Mouse (Mus musculus) adrenal gland, adult 8-10 months (tissue): Measurements from ENCODE around the gene Cldn12. TPM values are rescaled to one million over a fixed set of nuclear protein-coding genes. Genes with fewer than 3 reads are reported as not detected.
A peak's percentile ranks its signal among the peaks of the same experiment; 100 is the strongest.

Experiments
- DNase-seq: peaks from one replicate; pipeline ENCODE4 v3.0.0; 2022
- total RNA-seq, 4 experiments: library from RNA; stranded (reverse); gene quantifications; 2 replicates each; pipeline ENCODE4 v1.2.4; 2022

Gene Cldn12
- 10 to 100 TPM; 22.1 to 24.2 (median 23.4) TPM for total RNA-seq

DNA sequence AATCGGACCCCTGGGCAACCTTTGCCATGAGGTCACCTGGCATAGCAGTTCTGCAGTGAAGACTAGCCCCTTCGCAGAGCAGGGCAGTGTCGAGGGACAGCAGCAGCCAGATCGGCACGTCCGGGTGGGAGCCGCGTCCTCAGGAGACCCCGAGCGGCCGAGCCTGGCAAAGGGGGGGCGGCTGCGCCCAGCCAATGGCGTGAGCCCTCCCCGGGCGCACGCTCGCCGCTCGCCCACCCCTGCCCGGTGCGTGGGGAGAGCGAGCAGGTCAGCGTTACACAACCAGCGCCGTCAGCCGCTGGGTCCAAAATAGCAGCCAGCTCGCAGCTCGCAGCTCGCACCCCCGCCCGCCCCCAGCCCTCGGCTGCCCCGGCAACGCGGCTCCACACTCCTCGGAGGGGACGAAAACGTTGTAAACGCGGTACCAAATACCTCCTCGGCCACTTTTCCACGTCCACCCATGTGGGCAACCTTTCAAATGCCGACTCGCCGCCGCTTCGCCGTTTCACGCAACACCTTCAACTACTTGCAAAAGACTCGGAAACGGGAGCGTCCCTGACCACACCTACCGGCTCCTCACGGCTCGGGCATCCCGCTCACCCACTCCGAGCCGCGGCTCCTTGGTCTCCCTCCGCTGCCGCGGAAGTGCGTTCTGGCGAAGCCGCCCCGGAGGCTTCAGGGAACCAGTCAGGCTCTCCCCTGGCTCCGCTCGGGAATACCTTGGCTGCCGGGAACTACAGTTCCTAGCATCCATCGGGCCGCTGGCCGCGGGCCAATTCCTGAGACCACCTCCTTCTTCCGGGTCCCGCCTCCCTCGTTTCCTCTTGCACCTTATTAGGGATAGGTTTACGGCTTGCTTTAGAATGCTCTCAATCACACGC, at the start of gene Cldn12:
Gene Cldn12 (minus strand): TSS at position 763 of the 881 bp plus-strand sequence.
- DNase-seq = peak; percentile 95

DNA sequence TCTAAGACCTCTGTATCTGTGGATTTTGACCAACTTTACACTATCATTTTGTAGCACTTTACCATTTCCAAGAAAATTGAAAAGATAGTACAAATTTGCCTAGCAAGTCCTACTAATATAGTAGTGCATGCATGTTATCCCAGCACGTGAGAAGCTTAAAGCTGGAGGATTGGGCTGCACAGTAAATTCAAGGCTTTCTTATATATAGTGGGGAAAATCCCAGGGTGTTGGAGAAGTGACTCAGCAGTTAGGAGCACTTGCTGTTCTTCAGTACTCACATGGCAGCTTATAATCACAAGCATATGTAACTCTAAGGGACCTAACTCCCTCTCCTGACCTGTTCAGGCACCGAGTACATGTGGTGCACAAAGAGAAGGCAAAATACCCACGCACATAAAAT, 47.7 kb upstream of the Cldn12 start:
- DNase-seq = no peak

- DNase-seq = no peak
Observed at GRCm38 (mm10) chr5:5561041-5561706, 46.4 kb upstream of the Cldn12 start.

DNA sequence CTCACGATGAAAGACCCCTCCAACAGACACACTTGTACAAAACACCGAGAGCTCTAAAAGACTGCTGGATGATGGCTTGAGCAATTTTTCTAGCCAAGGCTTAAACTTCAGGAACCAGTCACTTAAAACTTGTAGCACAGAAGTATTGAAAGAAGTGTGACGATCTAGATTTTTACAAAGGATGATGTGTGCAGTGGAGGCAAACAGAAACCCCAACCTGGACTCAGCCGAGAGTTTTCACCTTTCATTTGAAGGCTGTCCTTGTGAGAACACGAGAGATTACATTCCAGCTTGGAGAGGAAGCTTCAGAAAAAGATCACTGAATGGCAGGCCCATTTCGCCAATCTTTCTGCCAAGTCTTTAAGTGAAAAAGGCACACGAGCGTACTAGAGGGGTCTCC, 45.0 kb upstream of the Cldn12 start:
- DNase-seq = no peak

- peak; percentile 87 for DNase-seq
Observed at GRCm38 (mm10) chr5:5559079-5559740, 44.5 kb upstream of the Cldn12 start, which contains the start of gene Gtpbp10. Gtpbp10 (minus strand) TSS chr5:5559538.

GRCm38 (mm10) chr5:5551110-5551509, 36.4 kb upstream of the Cldn12 start:
- no peak for DNase-seq

DNA sequence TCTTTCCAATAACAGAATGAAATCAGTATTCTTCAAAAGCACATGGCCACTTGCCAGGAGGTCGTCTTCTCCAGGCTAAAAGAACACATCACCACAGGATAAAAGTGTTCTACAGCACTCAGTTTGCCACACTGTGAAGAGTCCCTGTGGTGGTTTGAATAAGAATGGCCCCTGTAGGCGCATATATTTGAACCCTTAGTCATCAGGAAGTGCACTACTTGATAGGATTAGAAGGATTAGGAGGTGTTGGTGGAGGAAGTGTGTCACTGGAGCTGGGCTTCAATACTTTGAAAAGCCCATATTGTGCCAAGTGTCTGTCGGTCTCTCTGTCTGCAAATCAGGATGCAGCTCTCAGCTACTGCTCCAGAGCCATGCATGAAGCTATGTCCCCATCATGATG, 25.6 kb upstream of the Cldn12 start:
- no peak for DNase-seq

- no peak for DNase-seq
Observed at GRCm38 (mm10) chr5:5539771-5540170, 25.0 kb upstream of the Cldn12 start.

DNA sequence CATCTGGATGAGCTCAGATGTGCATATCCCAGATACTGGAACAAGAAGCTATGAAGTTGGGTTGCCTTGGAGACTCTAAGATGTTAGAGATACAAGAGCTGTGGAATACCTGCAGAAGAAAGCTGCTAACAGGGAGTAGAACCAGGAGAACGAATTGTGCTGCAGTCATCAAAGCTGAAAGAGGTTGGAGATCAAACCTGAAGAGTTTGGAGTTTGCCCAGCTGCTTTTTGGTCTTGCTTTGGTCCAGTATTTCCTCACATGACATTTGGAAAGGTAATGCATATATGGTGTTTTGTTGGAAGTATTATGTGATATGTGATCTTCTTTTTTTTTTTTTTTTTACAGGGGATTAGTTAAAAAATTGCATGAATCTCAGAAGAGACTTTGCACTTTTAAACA, 21.4 kb upstream of the Cldn12 start:
- no peak for DNase-seq

GRCm38 (mm10) chr5:5533656-5534420, 19.1 kb upstream of the Cldn12 start:
- DNase-seq = no peak

- DNase-seq = no peak
Observed at GRCm38 (mm10) chr5:5515411-5515810, 653 bp upstream of the Cldn12 start.

GRCm38 (mm10) chr5:5511401-5511800, 3.4 kb downstream of the Cldn12 start:
- no peak for DNase-seq

- no peak for DNase-seq
Observed at GRCm38 (mm10) chr5:5510989-5511388, 3.8 kb downstream of the Cldn12 start.

GRCm38 (mm10) chr5:5510304-5510887, 4.4 kb downstream of the Cldn12 start:
- no peak for DNase-seq

GRCm38 (mm10) chr5:5508231-5508630, 6.5 kb downstream of the Cldn12 start:
- DNase-seq = no peak

- DNase-seq = peak; percentile 28
Observed at GRCm38 (mm10) chr5:5507701-5508225, 7.0 kb downstream of the Cldn12 start.

- no peak for DNase-seq
Observed at GRCm38 (mm10) chr5:5504456-5504855, 10.3 kb downstream of the Cldn12 start.

DNA sequence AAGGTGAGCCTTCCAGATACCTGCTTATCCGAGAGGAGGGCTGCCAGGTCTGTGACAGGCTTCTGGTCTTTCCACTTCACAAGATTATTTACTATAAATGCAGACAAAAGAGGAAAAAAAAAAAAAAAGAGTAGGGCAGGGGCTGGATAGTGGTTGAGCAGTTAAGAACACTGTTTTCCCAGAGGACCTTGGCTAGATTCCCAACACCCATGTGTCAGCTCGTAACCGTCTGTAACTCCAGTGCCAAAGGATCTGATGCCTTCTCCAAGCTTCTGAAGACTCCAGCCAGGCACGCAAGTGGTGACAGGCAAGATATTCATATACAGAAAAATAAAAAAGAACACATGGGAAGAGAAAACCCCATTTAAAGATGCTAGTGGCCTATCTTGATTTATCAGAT, 11.4 kb downstream of the Cldn12 start:
- DNase-seq = no peak

- DNase-seq = no peak
Observed at GRCm38 (mm10) chr5:5501583-5501982, 13.2 kb downstream of the Cldn12 start.

- no peak for DNase-seq
Observed at GRCm38 (mm10) chr5:5496393-5496792, 18.4 kb downstream of the Cldn12 start.

GRCm38 (mm10) chr5:5495042-5495441, 19.7 kb downstream of the Cldn12 start:
- DNase-seq = no peak
